17 mouse cellular contexts compared by ENCODE assay signal in genomic region chr7:126554796-126555195, GRCm38 (mm10). TPM values are rescaled to one million over a fixed set of nuclear protein-coding genes. Genes with fewer than 3 reads are reported as not detected.
DNase-seq lines count a peak whose midpoint lies in the region; ATAC-seq and TF ChIP-seq lines count a peak whose summit lies in the region.
"Had no signal": no experiment of that assay in that cellular context is flagged by ENCODE, and none has a peak within 500 bp of the region (broad histone marks: within the 10 kb centered on the region; RNA-seq: fewer than 3 reads in every experiment).

No protein-coding gene starts in this region.

- TF ChIP-seq POLR2A in heart, adult 2 months (IDR thresholded peaks at IDR 0.05; ENCODE audit: insufficient read depth, low read depth, low read length), result no peak

- ATAC-seq in heart, embryonic 11.5 days (replicated peaks; ENCODE audit: insufficient number of reproducible peaks, low FRiP score, low TSS enrichment), result no peak
- ATAC-seq in midbrain, embryonic 14.5 days (ENCODE audit: low FRiP score, low TSS enrichment), result no peak
- no peak for ATAC-seq in midbrain, embryonic 11.5 days (ENCODE audit: low FRiP score)
- no peak for ATAC-seq in granulocyte monocyte progenitor cell, adult 5-6 weeks (replicated peaks; ENCODE audit: poor library complexity, severe bottlenecking)
- ATAC-seq: intestine, embryonic 15.5 days had no signal

- H3K27me3 ChIP-seq in heart, adult 2 months (ENCODE audit: control insufficient read depth, insufficient read depth, low read length), result no peaks in the 10 kb centered on the region
- no peaks in the 10 kb centered on the region for H3K27me3 ChIP-seq in heart, embryonic 11.5 days (ENCODE audit: control insufficient read depth, insufficient read depth, low read length)
- H3K27me3 ChIP-seq in midbrain, embryonic 14.5 days (ENCODE audit: control insufficient read depth, insufficient read depth, low read length), result no peaks in the 10 kb centered on the region
- no peaks in the 10 kb centered on the region for H3K27me3 ChIP-seq in midbrain, embryonic 11.5 days (ENCODE audit: control insufficient read depth, insufficient read depth, low read length)
- H3K27me3 ChIP-seq: heart, embryonic 12.5 days; intestine, embryonic 15.5 days; lung, embryonic 15.5 days; midbrain, embryonic 12.5 days; neural tube, embryonic 12.5 days had no signal

- no peak overlapping the region for H3K27ac ChIP-seq in heart, adult 2 months
- H3K27ac ChIP-seq in heart, embryonic 11.5 days (ENCODE audit: low read depth, low read length), result no peak overlapping the region
- H3K27ac ChIP-seq in midbrain, embryonic 14.5 days (replicated peaks; ENCODE audit: low read depth, low read length), result no peak overlapping the region
- no peak overlapping the region for H3K27ac ChIP-seq in midbrain, embryonic 11.5 days (ENCODE audit: low read depth, low read length)
- H3K27ac ChIP-seq: intestine, embryonic 15.5 days; lung, embryonic 15.5 days; midbrain, embryonic 12.5 days; neural tube, embryonic 12.5 days had no signal

- no peaks in the 10 kb centered on the region for H3K9me3 ChIP-seq in heart, embryonic 11.5 days (replicated peaks; ENCODE audit: control insufficient read depth, low read length)
- H3K9me3 ChIP-seq in midbrain, embryonic 14.5 days (ENCODE audit: control insufficient read depth, low read length), result no peaks in the 10 kb centered on the region
- H3K9me3 ChIP-seq in midbrain, embryonic 11.5 days (ENCODE audit: control insufficient read depth, low read length), result no peaks in the 10 kb centered on the region
- H3K9me3 ChIP-seq: heart, embryonic 12.5 days; intestine, embryonic 15.5 days; lung, embryonic 15.5 days; midbrain, embryonic 12.5 days; neural tube, embryonic 12.5 days had no signal

- H3K4me3 ChIP-seq in heart, adult 2 months, result no peak overlapping the region
- no peak overlapping the region for H3K4me3 ChIP-seq in heart, embryonic 11.5 days (ENCODE audit: low read depth, low read length)
- H3K4me3 ChIP-seq in midbrain, embryonic 14.5 days (replicated peaks; ENCODE audit: low read depth, low read length), result no peak overlapping the region
- no peak overlapping the region for H3K4me3 ChIP-seq in midbrain, embryonic 11.5 days (ENCODE audit: low read depth, low read length)
- H3K4me3 ChIP-seq: heart, embryonic 12.5 days; intestine, embryonic 15.5 days; lung, embryonic 15.5 days; midbrain, embryonic 12.5 days; neural tube, embryonic 12.5 days had no signal

- no peaks in the 10 kb centered on the region for H3K79me2 ChIP-seq in heart, adult 2 months (replicated peaks; ENCODE audit: control insufficient read depth, insufficient read depth, low read length)

- no peak for TF ChIP-seq EP300 in heart, adult 2 months (IDR thresholded peaks at IDR 0.05; ENCODE audit: insufficient read depth, low read depth, low read length)

- 98% methylated on average over 1 of the region's 1 CpGs for WGBS in heart, adult 2 months
- 86% methylated on average over 1 of the region's 1 CpGs for WGBS in heart, embryonic 11.5 days (ENCODE audit: insufficient replicate concordance)
- WGBS in midbrain, embryonic 14.5 days, result 95% methylated on average over 1 of the region's 1 CpGs
- 95% methylated on average over 1 of the region's 1 CpGs for WGBS in midbrain, embryonic 11.5 days

- no peak overlapping the region for H3K4me2 ChIP-seq in heart, embryonic 11.5 days
- no peak overlapping the region for H3K4me2 ChIP-seq in midbrain, embryonic 14.5 days (ENCODE audit: low read length)
- H3K4me2 ChIP-seq in midbrain, embryonic 11.5 days, result no peak overlapping the region
- H3K4me2 ChIP-seq: heart, embryonic 12.5 days; intestine, embryonic 15.5 days; lung, embryonic 15.5 days; midbrain, embryonic 12.5 days; neural tube, embryonic 12.5 days had no signal

- peak; percentile 30; the same call in 1 of the 2 replicates for TF ChIP-seq CTCF in heart, adult 2 months (IDR thresholded peaks at IDR 0.05)

- no peak for DNase-seq in heart, adult 2 months
- DNase-seq in midbrain, embryonic 14.5 days, result peak; percentile 17
- DNase-seq in midbrain, embryonic 11.5 days (ENCODE audit: low spot score, missing footprints), result no peak
- peak; percentile 61 for DNase-seq in induced T-regulatory cell, adult 2 months (ENCODE audit: low read depth)
- peak; percentile 67 for DNase-seq in thymus, postnatal 4 days
- DNase-seq in frontal cortex, adult 2 months (ENCODE audit: extremely low spot score in 1 of 2, low spot score in 1 of 2), result no peak
- DNase-seq: cerebellum, postnatal 25 days; layer of hippocampus, postnatal 36 days had no signal

- intact Hi-C loops in heart, adult 2 months (cut with DNase I), result no loop called here

- H3K9ac ChIP-seq in heart, adult 2 months (ENCODE audit: low read depth, low read length), result no peak overlapping the region
- no peak overlapping the region for H3K9ac ChIP-seq in heart, embryonic 11.5 days (ENCODE audit: low read depth, low read length)
- no peak overlapping the region for H3K9ac ChIP-seq in midbrain, embryonic 14.5 days (replicated peaks; ENCODE audit: low read length)
- H3K9ac ChIP-seq in midbrain, embryonic 11.5 days (ENCODE audit: low read length), result no peak overlapping the region
- H3K9ac ChIP-seq: heart, embryonic 12.5 days; intestine, embryonic 15.5 days; lung, embryonic 15.5 days; midbrain, embryonic 12.5 days; neural tube, embryonic 12.5 days had no signal

- peaks cover 2% of the 10 kb centered on the region for H3K36me3 ChIP-seq in heart, adult 2 months (ENCODE audit: control insufficient read depth, insufficient read depth, low read length)
- peaks cover 68% of the 10 kb centered on the region for H3K36me3 ChIP-seq in heart, embryonic 11.5 days (ENCODE audit: control insufficient read depth, insufficient read depth, low read length)
- H3K36me3 ChIP-seq in midbrain, embryonic 14.5 days (ENCODE audit: control insufficient read depth, insufficient read depth, low read length), result peaks cover 98% of the 10 kb centered on the region
- H3K36me3 ChIP-seq in midbrain, embryonic 11.5 days (ENCODE audit: control insufficient read depth, insufficient read depth, low read length), result peaks cover 56% of the 10 kb centered on the region

- no peaks in the 10 kb centered on the region for H3K4me1 ChIP-seq in heart, adult 2 months (ENCODE audit: control insufficient read depth, insufficient read depth, low read length)
- no peaks in the 10 kb centered on the region for H3K4me1 ChIP-seq in heart, embryonic 11.5 days (ENCODE audit: control insufficient read depth, insufficient read depth, low read length)
- H3K4me1 ChIP-seq in midbrain, embryonic 14.5 days (ENCODE audit: control insufficient read depth, insufficient read depth, low read length), result no peaks in the 10 kb centered on the region
- H3K4me1 ChIP-seq in midbrain, embryonic 11.5 days (ENCODE audit: control insufficient read depth, insufficient read depth, low read length), result no peaks in the 10 kb centered on the region
- H3K4me1 ChIP-seq: heart, embryonic 12.5 days; intestine, embryonic 15.5 days; lung, embryonic 15.5 days; midbrain, embryonic 12.5 days; neural tube, embryonic 12.5 days had no signal

RNA-seq across cellular contexts. Expression of gene Eif3c, which starts 11.4 kb away (rescaled TPM):
- 100 to 1,000 TPM; 133 to 159 TPM for total RNA-seq in heart, adult 2 months (2021)
- polyA plus RNA-seq in heart, adult 2 months (2012; rRNA removed), result 59.3 and 72.6 TPM in 2 replicates
- 129 and 133 TPM in 2 replicates for polyA plus RNA-seq in heart, embryonic 11.5 days (2014; fragmentation: Nextera tagmentation; extraction: Ambion mirVana)
- 171 and 174 TPM in 2 replicates for polyA plus RNA-seq in midbrain, embryonic 14.5 days (2014; fragmentation: Nextera tagmentation; extraction: Ambion mirVana)
- polyA plus RNA-seq in midbrain, embryonic 11.5 days (2014; fragmentation: Nextera tagmentation; extraction: Ambion mirVana), result 189 and 198 TPM in 2 replicates
- polyA plus RNA-seq in frontal cortex, adult 2 months (2012; rRNA removed), result 107 and 114 TPM in 2 replicates
- 188 and 206 TPM in 2 replicates for total RNA-seq in granulocyte monocyte progenitor cell, adult 5-6 weeks (2014; fragmentation: Nextera tagmentation)
- total RNA-seq in granulocyte monocyte progenitor cell, adult 5-6 weeks (2017), result 229 and 239 TPM in 2 replicates

RNA-seq across cellular contexts. Expression of gene Apobr, which starts 29.9 kb away (rescaled TPM):
- total RNA-seq in heart, adult 2 months (2021), result under 1 TPM; 0.32 to 0.39 TPM
- polyA plus RNA-seq in heart, adult 2 months (2012; rRNA removed), result 0.47 and 1.1 TPM in 2 replicates
- polyA plus RNA-seq in heart, embryonic 11.5 days (2014; fragmentation: Nextera tagmentation; extraction: Ambion mirVana), result 0.13 and 0.31 TPM in 2 replicates
- polyA plus RNA-seq in midbrain, embryonic 14.5 days (2014; fragmentation: Nextera tagmentation; extraction: Ambion mirVana), result 0.28 and 0.55 TPM in 2 replicates
- polyA plus RNA-seq in midbrain, embryonic 11.5 days (2014; fragmentation: Nextera tagmentation; extraction: Ambion mirVana), result 0.46 and 0.57 TPM in 2 replicates
- polyA plus RNA-seq in frontal cortex, adult 2 months (2012; rRNA removed), result 0.74 and 0.82 TPM in 2 replicates
- 2.1 and 3.9 TPM in 2 replicates for total RNA-seq in granulocyte monocyte progenitor cell, adult 5-6 weeks (2014; fragmentation: Nextera tagmentation)
- total RNA-seq in granulocyte monocyte progenitor cell, adult 5-6 weeks (2017), result 4.2 and 6.2 TPM in 2 replicates

RNA-seq across cellular contexts. Expression of gene Cln3, which starts 30.8 kb away (rescaled TPM):
- total RNA-seq in heart, adult 2 months (2021), result 10 to 100 TPM; 12.8 to 12.9 TPM
- 30.0 and 33.2 TPM in 2 replicates for polyA plus RNA-seq in heart, adult 2 months (2012; rRNA removed)
- 16.3 and 19.7 TPM in 2 replicates for polyA plus RNA-seq in heart, embryonic 11.5 days (2014; fragmentation: Nextera tagmentation; extraction: Ambion mirVana)
- polyA plus RNA-seq in midbrain, embryonic 14.5 days (2014; fragmentation: Nextera tagmentation; extraction: Ambion mirVana), result 26.5 and 27.7 TPM in 2 replicates
- polyA plus RNA-seq in midbrain, embryonic 11.5 days (2014; fragmentation: Nextera tagmentation; extraction: Ambion mirVana), result 22.4 and 23.4 TPM in 2 replicates
- 45.1 and 46.3 TPM in 2 replicates for polyA plus RNA-seq in frontal cortex, adult 2 months (2012; rRNA removed)
- total RNA-seq in granulocyte monocyte progenitor cell, adult 5-6 weeks (2014; fragmentation: Nextera tagmentation), result 37.7 and 61.7 TPM in 2 replicates
- 9.6 and 16.3 TPM in 2 replicates for total RNA-seq in granulocyte monocyte progenitor cell, adult 5-6 weeks (2017)

RNA-seq across cellular contexts. Expression of gene Il27, which starts 39.9 kb away (rescaled TPM):
- not detected for total RNA-seq in heart, adult 2 months (2021)
- polyA plus RNA-seq in heart, adult 2 months (2012; rRNA removed), result not detected in 2 replicates
- polyA plus RNA-seq in heart, embryonic 11.5 days (2014; fragmentation: Nextera tagmentation; extraction: Ambion mirVana), result not detected in 2 replicates
- polyA plus RNA-seq in midbrain, embryonic 14.5 days (2014; fragmentation: Nextera tagmentation; extraction: Ambion mirVana), result not detected in 2 replicates
- not detected in 2 replicates for polyA plus RNA-seq in midbrain, embryonic 11.5 days (2014; fragmentation: Nextera tagmentation; extraction: Ambion mirVana)
- polyA plus RNA-seq in frontal cortex, adult 2 months (2012; rRNA removed), result 0.13 TPM in 1 of 2 replicates, not detected in the other
- total RNA-seq in granulocyte monocyte progenitor cell, adult 5-6 weeks (2014; fragmentation: Nextera tagmentation), result 1.3 TPM in 1 of 2 replicates, not detected in the other
- 1.2 TPM in 1 of 2 replicates, not detected in the other for total RNA-seq in granulocyte monocyte progenitor cell, adult 5-6 weeks (2017)
- total RNA-seq: layer of hippocampus, postnatal 36 days had no signal
- polyA plus RNA-seq: embryonic facial prominence, embryonic 11.5 days; heart, embryonic 12.5 days; intestine, embryonic 15.5 days; limb, embryonic 11.5 days; lung, embryonic 15.5 days; midbrain, embryonic 12.5 days; neural tube, embryonic 12.5 days had no signal

RNA-seq across cellular contexts. Expression of gene Atxn2l, which starts 51.6 kb away (rescaled TPM):
- total RNA-seq in heart, adult 2 months (2021), result 10 to 100 TPM; 34.0 to 37.6 TPM
- polyA plus RNA-seq in heart, adult 2 months (2012; rRNA removed), result 48.1 and 66.7 TPM in 2 replicates
- 38.2 and 39.9 TPM in 2 replicates for polyA plus RNA-seq in heart, embryonic 11.5 days (2014; fragmentation: Nextera tagmentation; extraction: Ambion mirVana)
- 51.8 and 73.2 TPM in 2 replicates for polyA plus RNA-seq in midbrain, embryonic 14.5 days (2014; fragmentation: Nextera tagmentation; extraction: Ambion mirVana)
- 52.7 and 58.6 TPM in 2 replicates for polyA plus RNA-seq in midbrain, embryonic 11.5 days (2014; fragmentation: Nextera tagmentation; extraction: Ambion mirVana)
- polyA plus RNA-seq in frontal cortex, adult 2 months (2012; rRNA removed), result 144 and 153 TPM in 2 replicates
- 102 and 130 TPM in 2 replicates for total RNA-seq in granulocyte monocyte progenitor cell, adult 5-6 weeks (2014; fragmentation: Nextera tagmentation)
- total RNA-seq in granulocyte monocyte progenitor cell, adult 5-6 weeks (2017), result 27.4 and 28.9 TPM in 2 replicates

Comparison
In these comparisons a context has a peak if more than half of its experiments do, and no peak if none do; other contexts are left out.
1. DNase-seq: peak in midbrain, embryonic 14.5 days (single experiment), induced T-regulatory cell, adult 2 months (single experiment) and thymus, postnatal 4 days (single experiment); none in heart, adult 2 months (0 of 2), midbrain, embryonic 11.5 days (single experiment) and frontal cortex, adult 2 months (0 of 2).